Mouse (Mus musculus) left cerebral cortex, adult 18-20 months (tissue): ENCODE measurements around the gene Rbm19. TPM values are rescaled to one million over a fixed set of nuclear protein-coding genes. Genes with fewer than 3 reads are reported as not detected.
"Not testable (repeated sequence)": the region's sequence is repeated elsewhere in the genome, so short reads cannot be mapped to it uniquely, and the experiment has no call there.

Experiments used
- DNase-seq, 2 experiments: peaks; one replicate each; pipeline ENCODE4 v3.0.0; 2021 to 2022; ENCODE audit warnings: low spot score in 2 of 2, mixed read lengths in 1 of 2
- long read RNA-seq, 2 experiments: library from polyadenylated mRNA; stranded (forward); transcript quantifications; one replicate each; pipeline ENCODE4 v2.0.0; 2021
- total RNA-seq, 2 experiments: library from RNA; stranded (reverse); gene quantifications; 2 replicates each; pipeline ENCODE4 v1.2.3; 2021

The Rbm19 gene
- 10 to 100 TPM; 19.5 to 20.4 TPM for total RNA-seq
- long read RNA-seq, experiment 1, full-length matches to known transcripts, result 3 of 9 reads
- long read RNA-seq, experiment 1, partial matches to known transcripts, result 3 of 9 reads
- long read RNA-seq, experiment 1, other reads (novel, unspliced or antisense), result 3 of 9 reads
- long read RNA-seq, experiment 2, result 0 reads

DNA sequence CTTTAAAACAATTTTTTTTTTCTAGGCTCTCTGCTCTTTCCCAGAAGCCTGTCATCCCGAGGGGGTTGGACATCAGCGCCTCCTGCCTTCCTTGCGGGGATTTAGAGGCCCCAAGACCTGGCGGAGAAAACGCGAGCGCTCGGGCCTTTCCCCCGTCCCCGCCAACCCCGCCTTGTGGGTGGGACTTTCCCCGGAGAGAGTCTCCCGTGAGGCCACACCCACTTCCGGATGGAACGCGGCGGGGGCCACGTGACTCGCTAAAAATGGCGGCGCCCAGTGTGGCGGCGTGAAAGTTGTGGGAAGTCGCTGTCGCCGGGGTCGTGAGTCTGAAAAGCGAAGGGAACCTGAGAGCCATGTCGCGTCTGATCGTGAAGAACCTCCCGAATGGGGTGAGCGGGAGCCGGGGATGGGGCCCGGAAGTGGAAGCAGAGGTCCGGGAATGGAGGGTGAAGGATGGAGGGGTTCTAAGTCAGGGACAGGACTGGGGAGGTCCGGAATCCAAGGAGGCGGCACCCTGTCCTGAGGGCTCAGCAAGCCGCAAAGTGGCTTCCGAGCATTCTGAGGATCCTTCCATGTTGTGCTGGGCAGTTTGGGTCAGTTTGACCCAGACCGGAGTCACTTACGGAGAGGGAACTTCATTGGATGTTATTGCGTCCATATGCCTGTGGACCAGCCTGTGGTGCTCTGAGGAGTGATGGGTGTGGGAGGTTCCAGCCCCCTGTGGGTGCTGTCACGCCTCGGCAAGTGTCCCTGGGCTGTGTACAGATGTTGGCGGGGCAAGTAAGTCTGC lies at the start of gene Rbm19:
Rbm19 (plus strand) TSS at position 205 of the 790 bp plus-strand sequence.
- DNase-seq, result peak; percentile 93 to 94

- no peak for DNase-seq
These were observed 49.0 kb upstream of the Rbm19 start for GRCm38 (mm10) chr5:120067266-120067665.

- no peak for DNase-seq
These were observed 42.2 kb upstream of the Rbm19 start for GRCm38 (mm10) chr5:120074101-120074500.

- DNase-seq, result no peak
These were observed 36.2 kb upstream of the Rbm19 start for GRCm38 (mm10) chr5:120080027-120080426.

DNA sequence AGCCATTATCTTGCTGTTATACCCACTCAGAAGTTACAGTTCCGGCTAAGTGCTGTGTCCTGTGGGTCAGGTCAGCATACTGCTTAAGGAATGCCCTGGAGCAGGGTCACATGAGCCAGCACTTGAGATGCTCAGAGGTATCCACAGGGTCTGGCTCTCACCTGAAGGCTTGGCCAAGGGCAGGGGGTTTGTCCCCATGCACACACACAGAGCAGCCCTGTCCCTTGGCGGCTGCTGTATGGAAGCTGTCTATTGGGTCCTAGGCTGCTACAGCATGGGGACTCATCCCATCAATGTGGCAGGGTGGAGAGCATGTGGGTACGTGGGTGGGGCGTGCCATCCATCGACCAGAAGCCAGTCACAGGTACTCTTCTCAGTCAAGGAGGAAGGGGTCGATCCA lies 35.8 kb upstream of the Rbm19 start:
- DNase-seq, result no peak

DNA sequence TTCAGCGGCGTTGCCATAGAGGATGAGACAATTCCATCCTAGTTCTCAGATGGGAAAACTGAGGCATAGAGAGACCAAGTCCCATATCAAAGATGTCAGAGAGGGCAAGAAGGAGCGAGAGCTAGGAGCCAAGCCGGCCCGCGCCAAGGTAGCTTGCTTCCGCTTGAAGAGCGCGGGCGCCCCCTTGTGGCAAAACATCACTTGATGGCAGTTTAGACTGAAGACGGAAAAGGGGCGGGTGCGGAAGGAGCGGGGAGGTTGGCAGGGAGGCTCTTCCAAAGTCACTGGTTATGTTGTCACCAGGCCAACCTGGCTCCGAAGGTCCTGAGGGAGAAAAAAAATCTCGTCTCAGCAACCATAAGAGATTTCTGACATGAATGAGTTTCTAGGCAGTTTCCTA lies 27.7 kb upstream of the Rbm19 start:
- peak; percentile 89 to 94 for DNase-seq

DNA sequence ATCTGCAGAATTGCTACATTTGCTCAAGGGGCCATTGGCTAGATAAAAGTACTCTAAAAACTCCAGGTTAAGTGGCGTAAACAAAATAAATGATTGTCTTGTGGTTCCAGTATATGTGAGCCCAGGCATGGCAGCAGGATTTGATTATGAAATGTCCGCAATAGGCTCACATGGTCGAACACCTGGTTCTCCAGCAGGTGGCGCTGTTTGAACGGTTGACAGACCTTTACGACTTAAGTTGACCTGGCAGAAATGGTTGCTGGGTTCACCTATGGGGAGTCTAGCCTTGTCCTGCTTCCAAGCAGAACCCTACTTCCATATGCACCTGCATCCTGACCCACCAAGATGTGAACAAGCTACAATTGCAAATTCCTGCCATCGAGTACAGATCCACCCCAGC lies 21.7 kb upstream of the Rbm19 start:
- DNase-seq, result peak in 1 of 2 experiments; percentile 27

GRCm38 (mm10) chr5:120097042-120097441 lies 19.2 kb upstream of the Rbm19 start:
- DNase-seq, result no peak

DNA sequence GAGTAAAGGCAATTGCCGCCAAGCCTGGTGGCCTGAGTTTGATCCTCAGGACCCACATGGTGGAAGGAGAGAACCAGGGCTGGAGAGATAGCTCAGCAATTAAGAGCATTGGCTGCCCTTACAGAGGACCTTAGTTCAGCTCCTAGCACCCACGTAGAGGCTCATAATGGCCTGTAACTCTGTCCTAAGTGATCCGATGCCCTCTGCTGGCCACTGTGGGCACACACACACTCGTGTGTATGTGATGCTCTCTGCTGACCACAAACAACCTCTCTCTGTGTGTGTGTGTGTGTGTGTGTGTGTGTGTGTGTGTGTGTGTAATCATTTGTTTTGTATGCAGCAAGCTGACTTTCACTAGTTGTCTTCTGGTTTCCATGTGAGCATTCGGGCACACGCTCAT lies 15.5 kb upstream of the Rbm19 start:
- no peak for DNase-seq

- no peak for DNase-seq
These were observed 14.2 kb upstream of the Rbm19 start for GRCm38 (mm10) chr5:120102097-120102496.

- peak; percentile 33 to 42 for DNase-seq
These were observed 13.5 kb upstream of the Rbm19 start for GRCm38 (mm10) chr5:120102732-120103131.

GRCm38 (mm10) chr5:120103458-120103857 lies 12.8 kb upstream of the Rbm19 start:
- DNase-seq, result no peak

GRCm38 (mm10) chr5:120106424-120107073 lies 9.7 kb upstream of the Rbm19 start:
- no peak for DNase-seq

- DNase-seq, result no peak
These were observed 1.9 kb upstream of the Rbm19 start for GRCm38 (mm10) chr5:120114361-120114760.

GRCm38 (mm10) chr5:120117161-120117560 lies 896 bp downstream of the Rbm19 start:
- not testable (repeated sequence) for DNase-seq

DNA sequence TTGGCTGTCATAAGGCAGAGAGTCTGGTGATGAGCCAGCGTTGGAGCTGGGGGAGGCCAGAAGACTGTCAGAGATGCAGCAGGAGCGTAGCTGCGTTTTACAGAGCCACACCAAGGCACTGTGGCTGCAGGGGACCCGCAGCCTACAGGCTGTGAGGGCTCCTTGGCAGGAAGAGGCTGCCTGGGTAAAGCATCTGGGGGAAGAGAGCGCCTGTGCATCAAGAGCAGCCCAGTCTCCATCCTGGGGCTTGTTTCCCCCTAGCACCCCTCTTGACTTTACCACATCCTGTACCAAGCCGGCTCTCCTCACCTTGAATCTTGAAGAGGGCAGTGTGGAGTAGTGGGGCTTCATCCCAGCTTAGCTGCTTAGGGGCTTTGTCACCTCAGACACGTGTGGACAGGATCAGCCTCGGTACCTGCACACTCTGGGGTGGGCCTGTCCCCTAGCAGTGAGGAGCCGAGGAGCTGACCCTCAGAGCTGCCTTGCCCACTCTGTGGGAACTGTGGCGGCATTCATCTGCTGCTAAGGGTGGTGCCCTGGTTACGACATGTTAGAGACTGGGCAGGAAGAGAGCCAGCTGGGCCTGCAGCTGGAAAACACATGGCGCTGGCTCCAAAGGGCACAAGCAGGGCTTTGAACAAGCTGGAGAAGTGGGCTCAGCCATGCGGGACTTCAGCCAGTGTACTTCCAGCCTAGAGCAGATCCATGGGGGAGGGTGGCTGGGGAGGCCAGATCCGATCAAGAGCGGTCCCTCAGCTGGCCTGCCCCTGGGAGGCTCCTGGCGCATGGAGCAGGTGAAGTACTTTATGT lies 8.8 kb downstream of the Rbm19 start:
- no peak for DNase-seq

DNA sequence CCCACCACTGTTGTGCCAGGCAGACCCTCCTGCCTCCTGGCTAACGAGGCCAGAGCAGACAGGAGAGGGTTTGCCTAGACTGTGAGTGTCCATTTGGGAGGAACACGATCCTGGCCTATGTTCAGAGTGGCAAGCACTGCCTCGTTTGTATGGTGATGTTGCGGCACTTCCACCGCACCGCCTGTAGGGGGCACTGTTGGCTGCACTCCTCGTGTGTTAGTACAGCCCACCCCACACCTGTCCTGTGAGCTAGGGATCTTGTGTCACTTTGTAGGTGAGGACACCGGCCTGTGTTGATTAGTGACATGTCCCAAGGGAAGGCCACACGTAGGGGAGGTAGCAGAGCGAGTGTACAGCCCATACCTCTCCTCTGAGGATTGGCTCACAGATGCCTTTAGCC lies 11.4 kb downstream of the Rbm19 start:
- DNase-seq, result no peak

DNA sequence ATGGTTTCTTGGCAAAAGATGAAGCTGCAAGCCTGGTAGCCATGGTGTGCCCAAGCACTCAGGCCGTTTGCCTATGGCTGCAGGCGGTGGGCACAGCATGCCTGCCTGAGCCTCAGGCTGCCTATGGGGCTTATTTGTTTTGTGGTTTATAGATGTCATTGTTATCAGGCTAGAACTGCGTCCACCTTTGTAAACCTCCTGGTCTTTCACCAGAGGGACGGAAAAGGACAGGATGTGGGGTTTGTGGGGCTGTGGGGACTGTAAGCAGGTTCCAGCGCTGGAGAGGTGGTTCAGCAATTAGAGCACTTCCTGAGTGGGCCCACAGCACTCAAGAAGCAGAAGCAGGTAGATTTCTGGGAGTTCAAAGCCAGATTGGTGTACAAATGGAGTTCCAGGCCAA lies 12.2 kb downstream of the Rbm19 start:
- no peak for DNase-seq

DNA sequence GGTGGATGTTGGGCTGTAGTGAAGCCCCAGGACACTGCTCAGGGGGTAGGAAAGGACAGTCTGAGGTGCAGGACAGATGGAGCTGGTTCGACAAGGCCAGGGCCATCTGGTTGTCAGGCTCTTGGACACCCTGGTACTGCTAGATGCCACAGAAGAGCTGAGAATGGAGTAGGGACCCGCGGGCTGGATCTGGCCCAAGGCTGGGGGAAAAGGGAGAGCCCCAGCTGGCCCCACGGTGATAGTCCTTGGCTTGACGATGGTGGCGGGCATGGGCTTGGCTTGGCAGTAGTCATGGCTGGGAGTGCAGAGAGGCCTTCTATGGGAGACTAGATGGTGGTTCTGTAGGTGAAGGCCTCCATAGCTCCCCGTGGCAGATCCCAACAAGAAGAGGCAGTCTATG lies 12.8 kb downstream of the Rbm19 start:
- DNase-seq, result no peak

GRCm38 (mm10) chr5:120129761-120130160 lies 13.5 kb downstream of the Rbm19 start:
- no peak for DNase-seq

DNA sequence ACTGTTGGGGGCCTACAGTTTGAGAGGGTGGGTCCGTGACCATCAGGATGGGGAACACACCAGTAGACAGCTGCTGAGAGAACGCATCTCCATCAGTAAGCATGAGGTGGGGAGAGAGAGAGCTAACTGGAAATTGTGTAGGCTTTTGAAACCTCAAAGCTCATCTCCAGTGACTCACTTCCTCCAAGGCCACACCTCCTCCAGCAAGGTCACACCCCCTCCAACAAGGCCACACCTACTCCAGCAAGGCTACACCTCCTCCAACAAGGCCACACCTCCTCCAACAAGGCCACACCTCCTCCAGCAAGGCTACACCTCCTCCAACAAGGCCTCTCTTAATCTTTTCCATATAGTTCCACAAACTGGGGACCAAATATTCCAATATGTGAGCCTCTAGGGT lies 13.9 kb downstream of the Rbm19 start:
- no peak for DNase-seq
